Comparison of ENCODE assay signal across 5 mouse cellular contexts in the genomic region with DNA sequence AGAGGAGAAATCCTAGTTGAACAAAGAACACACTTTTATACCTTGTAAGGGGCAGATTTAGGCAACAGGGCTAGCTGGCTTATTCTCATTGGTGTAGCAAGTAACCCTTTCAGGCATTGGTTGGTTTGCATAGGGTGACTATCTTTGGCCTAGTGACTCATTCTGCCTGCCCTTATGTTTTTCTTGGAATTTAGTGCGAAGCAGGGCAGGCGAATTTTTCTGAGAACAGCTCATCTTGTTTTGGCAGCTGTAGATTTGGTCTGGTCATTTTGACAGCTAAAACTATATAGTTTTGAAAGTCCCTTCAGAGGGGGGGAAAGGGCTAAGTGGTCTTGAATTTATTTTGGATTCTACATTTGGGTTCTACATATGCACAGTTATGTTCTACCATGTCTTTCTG. TPM values are rescaled to one million over a fixed set of nuclear protein-coding genes. Genes with fewer than 3 reads are reported as not detected.
A peak's percentile ranks its signal among the peaks of the same experiment; 100 is the strongest.
DNase-seq lines count a peak whose midpoint lies in the region; ATAC-seq and TF ChIP-seq lines count a peak whose summit lies in the region.
"Not testable (repeated sequence)": the region's sequence is repeated elsewhere in the genome, so short reads cannot be mapped to it uniquely, and the experiment has no call there.

No protein-coding gene starts in this region.

- CTCF ChIA-PET in Patski (lab: Charles Lee), result not testable (repeated sequence)

- not testable (repeated sequence) for H3K4me1 ChIP-seq in CH12.LX (ENCODE audit: control insufficient read depth in 1 of 2, insufficient read depth in 2 of 2)

- H3K27me3 ChIP-seq in CH12.LX (replicated peaks); myocyte (ENCODE audit: control insufficient read depth, insufficient read depth, insufficient read length): not testable (repeated sequence)
- peaks cover 34% of the 10 kb centered on the region for H3K27me3 ChIP-seq in Patski

- not testable (repeated sequence) for H3ac ChIP-seq in myocyte (ENCODE audit: control insufficient read depth, insufficient read length)

- not testable (repeated sequence) for TF ChIP-seq RAD21 in CH12.LX (IDR thresholded peaks at IDR 0.05; ENCODE audit: low read depth, low read length)

- POLR2A ChIA-PET in Patski (lab: Charles Lee), result not testable (repeated sequence)

- DNase-seq in 3T3-L1 (ENCODE audit: low read depth, low spot score), result peak; percentile 81
- DNase-seq in CH12.LX (ENCODE audit: extremely low read depth); Patski (ENCODE audit: low read depth, low spot score): not testable (repeated sequence)
- peak; percentile 9 for DNase-seq in adrenal gland, adult 2 months

- peak overlapping the region; percentile 9; the same call in 1 of the 2 replicates for H3K4me2 ChIP-seq in CH12.LX (ENCODE audit: insufficient read depth, low read depth, poor library complexity, severe bottlenecking)
- H3K4me2 ChIP-seq in myocyte (ENCODE audit: low read depth), result peak overlapping the region; percentile 35

- not testable (repeated sequence) for H3K79me2 ChIP-seq in CH12.LX (replicated peaks; ENCODE audit: control insufficient read depth, extremely low read depth, insufficient read depth, poor library complexity, severe bottlenecking); myocyte (ENCODE audit: control insufficient read depth, insufficient read depth)

- not testable (repeated sequence) for H3K36me3 ChIP-seq in CH12.LX (replicated peaks in 1 of 2; ENCODE audit: control insufficient read depth in 1 of 2, insufficient read depth in 1 of 2, low read length in 1 of 2); myocyte (ENCODE audit: control insufficient read depth, insufficient read depth)

- H3K4me3 ChIP-seq in CH12.LX (replicated peaks in 1 of 3; ENCODE audit: low read depth in 2 of 3, low read length in 2 of 3, poor library complexity in 1 of 3); myocyte: not testable (repeated sequence)

- dilution Hi-C loops in CH12.LX (cut with MboI; ENCODE audit: extremely low pct_ligation_motif_present, extremely low pct_unique_long_range_greater_than_20kb, low sequenced_read_pairs), result not testable (repeated sequence)

- peak; percentile 39 for ATAC-seq in Patski

- H3K9me3 ChIP-seq in CH12.LX (replicated peaks; ENCODE audit: low read length), result not testable (repeated sequence)

- not testable (repeated sequence) for H3K9ac ChIP-seq in CH12.LX (ENCODE audit: insufficient read depth, low read depth)

- in situ Hi-C loops in CH12.LX (cut with MboI; ENCODE audit: low pct_ligation_motif_present, low pct_unique_long_range_greater_than_20kb, low sequenced_read_pairs); Patski (cut with MboI; ENCODE audit: low pct_unique_long_range_greater_than_20kb): not testable (repeated sequence)

- TF ChIP-seq EP300 in CH12.LX (IDR thresholded peaks at IDR 0.05; ENCODE audit: low read length), result not testable (repeated sequence)

- not testable (repeated sequence) for TF ChIP-seq CTCF in CH12.LX (conservative IDR thresholded peaks at IDR 0.05 in 1 of 2, IDR thresholded peaks at IDR 0.05 in 1 of 2; ENCODE audit: low read depth in 2 of 2, low read length in 2 of 2); Patski (IDR thresholded peaks at IDR 0.05)

- not testable (repeated sequence) for TF ChIP-seq POLR2A in CH12.LX (IDR thresholded peaks at IDR 0.05; ENCODE audit: low read depth, low read length); myocyte (IDR thresholded peaks at IDR 0.05; ENCODE audit: insufficient read length, low read depth)

- H3K27ac ChIP-seq in CH12.LX (ENCODE audit: insufficient read depth, low read depth), result not testable (repeated sequence)

TF ChIP-seq in CH12.LX, 34 proteins besides CTCF, POLR2A, EP300 and RAD21:
- TF ChIP-seq JUN (IDR thresholded peaks at IDR 0.05; ENCODE audit: insufficient read depth, low read depth, low read length) (0 out of 2 replicates have a peak, but pooled peaks have one; percentile 34), MEF2A (IDR thresholded peaks at IDR 0.05; ENCODE audit: borderline replicate concordance, low read depth, low read length) (peak; percentile 70; the same call in 1 of the 2 replicates)

RNA-seq across cellular contexts. Expression of gene Papolg, which starts 18.8 kb away (rescaled TPM):
- total RNA-seq in CH12.LX (2012; rRNA removed), result 13.3 and 13.6 TPM in 2 replicates
- total RNA-seq in CH12.LX (2014; rRNA removed), result 23.0 and 23.1 TPM in 2 replicates
- polyA plus RNA-seq in CH12.LX (2012; ENCODE audit: insufficient read length, low read depth), result 15.3 and 15.7 TPM in 2 replicates
- 15.3 TPM for polyA plus RNA-seq in Patski (2021)
- total RNA-seq in adrenal gland, adult 2 months (2021), result 10 to 100 TPM; 10.6 to 14.0 TPM
- polyA plus RNA-seq in adrenal gland, adult 2 months (2012; rRNA removed), result 1.2 and 1.3 TPM in 2 replicates
- polyA plus RNA-seq in myocyte (2012; fragmentation: generic; extraction: Trizol), result 3.2 TPM
